Mouse (Mus musculus) CH12.LX (cell line): Measurements from ENCODE around the gene Elp4. TPM values are rescaled to one million over a fixed set of nuclear protein-coding genes. Genes with fewer than 3 reads are reported as not detected.

ENCODE experiments used
- DNase-seq: peaks from one replicate; pipeline ENCODE4 v3.0.0-alpha.2; 2013; ENCODE audit errors: extremely low read depth
- H3K27ac ChIP-seq: 2 replicates; pipeline ENCODE4 v1.5.1; 2012; ENCODE audit warnings: low read depth, mild to moderate bottlenecking, control low read depth, moderate library complexity; ENCODE audit not compliant: insufficient read depth
- H3K27me3 ChIP-seq: replicated peaks from 2 replicates; pipeline ENCODE3; 2012; ENCODE audit warnings: inconsistent platforms
- H3K36me3 ChIP-seq, 2 experiments: replicated peaks in 1 of 2; 2 replicates each; pipeline versions ENCODE3 to v1.6.1; 2012; ENCODE audit warnings: inconsistent platforms in 1 of 2, low read length in 1 of 2, mild to moderate bottlenecking in 1 of 2, mixed read lengths in 1 of 2, moderate library complexity in 1 of 2; ENCODE audit not compliant: control insufficient read depth in 1 of 2, insufficient read depth in 1 of 2
- H3K4me1 ChIP-seq, 2 experiments: 2 replicates each; pipeline ENCODE4 v1.6.1; 2012; ENCODE audit warnings: inconsistent platforms in 1 of 2, moderate library complexity in 1 of 2; ENCODE audit not compliant: insufficient read depth in 2 of 2, control insufficient read depth in 1 of 2
- H3K4me2 ChIP-seq: 2 replicates; pipeline ENCODE4 v1.6.1; 2012; ENCODE audit warnings: low read depth, mild to moderate bottlenecking, control low read depth; ENCODE audit not compliant: poor library complexity, insufficient read depth, severe bottlenecking
- H3K4me3 ChIP-seq, 3 experiments: fragments of 150-350 bp in 1 of 3; sonication (generic) in 1 of 3; replicated peaks in 1 of 3; 2 replicates each; pipeline versions ENCODE3 to v1.5.1; 2011 to 2012; ENCODE audit warnings: low read depth in 2 of 3, low read length in 2 of 3, mild to moderate bottlenecking in 2 of 3, moderate library complexity in 2 of 3, control low read depth in 1 of 3, improper control_type of control experiment in 1 of 3, inconsistent platforms in 1 of 3, mixed read lengths in 1 of 3; ENCODE audit not compliant: poor library complexity in 1 of 3
- H3K79me2 ChIP-seq: replicated peaks from 2 replicates; pipeline ENCODE4 v1.6.1; 2012; ENCODE audit warnings: mild to moderate bottlenecking, moderate library complexity; ENCODE audit not compliant: control insufficient read depth, poor library complexity, insufficient read depth, severe bottlenecking; ENCODE audit errors: extremely low read depth
- H3K9ac ChIP-seq: 2 replicates; pipeline ENCODE4 v1.6.1; 2012; ENCODE audit warnings: low read depth, mild to moderate bottlenecking, control low read depth, moderate library complexity; ENCODE audit not compliant: insufficient read depth
- H3K9me3 ChIP-seq: replicated peaks from 2 replicates; pipeline ENCODE3; 2012; ENCODE audit warnings: low read length, inconsistent platforms, mixed read lengths
- BHLHE40 ChIP-seq: IDR thresholded peaks from 2 replicates; pipeline ENCODE4 v1.6.1; 2011; ENCODE audit warnings: mild to moderate bottlenecking, low read depth, low read length, improper control_type of control experiment
- CHD2 ChIP-seq: IDR thresholded peaks from 2 replicates; pipeline ENCODE4 v1.6.1; 2011; ENCODE audit warnings: low read length, improper control_type of control experiment
- ELF1 ChIP-seq: IDR thresholded peaks from 2 replicates; pipeline ENCODE4 v1.6.1; 2014; ENCODE audit warnings: low read depth, mild to moderate bottlenecking, inconsistent platforms, low read length, improper control_type of control experiment
- EP300 ChIP-seq: IDR thresholded peaks from 2 replicates; pipeline ENCODE4 v1.6.1; 2011; ENCODE audit warnings: low read length, improper control_type of control experiment
- KAT2A ChIP-seq: IDR thresholded peaks from 2 replicates; pipeline ENCODE4 v1.6.1; 2012; ENCODE audit warnings: low read length, improper control_type of control experiment, inconsistent platforms; ENCODE audit not compliant: insufficient replicate concordance
- MAZ ChIP-seq: IDR thresholded peaks from 2 replicates; pipeline ENCODE4 v1.6.1; 2012; ENCODE audit warnings: low read depth, mild to moderate bottlenecking, inconsistent platforms, low read length, improper control_type of control experiment, moderate library complexity
- MEF2A ChIP-seq: IDR thresholded peaks from 2 replicates; pipeline ENCODE4 v1.6.1; 2014; ENCODE audit warnings: low read depth, mild to moderate bottlenecking, inconsistent platforms, low read length, improper control_type of control experiment, borderline replicate concordance
- POLR2A ChIP-seq: IDR thresholded peaks from 2 replicates; pipeline ENCODE4 v1.6.1; 2011; ENCODE audit warnings: low read depth, mild to moderate bottlenecking, improper control_type of control experiment, low read length
- POLR2AphosphoS2 ChIP-seq: IDR thresholded peaks from 2 replicates; pipeline ENCODE4 v1.6.1; 2011; ENCODE audit warnings: low read depth, low read length, improper control_type of control experiment
- RAD21 ChIP-seq: IDR thresholded peaks from 2 replicates; pipeline ENCODE4 v1.6.1; 2011; ENCODE audit warnings: low read depth, mild to moderate bottlenecking, low read length, improper control_type of control experiment, moderate library complexity
- UBTF ChIP-seq: IDR thresholded peaks from 2 replicates; pipeline ENCODE4 v1.6.1; 2012; ENCODE audit warnings: low read depth, mild to moderate bottlenecking, inconsistent platforms, low read length, improper control_type of control experiment, moderate library complexity
- USF2 ChIP-seq: conservative IDR thresholded peaks from 2 replicates; pipeline ENCODE4 v1.6.1; 2011; ENCODE audit warnings: low read depth, low read length, improper control_type of control experiment
- ZKSCAN1 ChIP-seq: IDR thresholded peaks from 2 replicates; pipeline ENCODE4 v1.6.1; 2012; ENCODE audit warnings: low read depth, inconsistent platforms, low read length, improper control_type of control experiment, borderline replicate concordance
- ZMIZ1 ChIP-seq: IDR thresholded peaks from 2 replicates; pipeline ENCODE4 v1.6.1; 2012; ENCODE audit warnings: low read depth, mild to moderate bottlenecking, inconsistent platforms, low read length, improper control_type of control experiment
- ZNF384 ChIP-seq: IDR thresholded peaks from 2 replicates; pipeline ENCODE4 v1.6.1; 2012; ENCODE audit warnings: low read depth, low read length, improper control_type of control experiment, inconsistent platforms
- dilution Hi-C: fragments of 300-500 bp; cut with MboI; formaldehyde crosslinking; loops from 2 replicates; pipeline ENCODE4 v1.14.3; 2020; ENCODE audit warnings: low sequenced_read_pairs; ENCODE audit not compliant: extremely low pct_unique_long_range_greater_than_20kb, extremely low pct_ligation_motif_present
- in situ Hi-C: fragments of 300-500 bp; cut with MboI; formaldehyde crosslinking; loops from 3 replicates; pipeline ENCODE4 v1.14.3; 2019; ENCODE audit warnings: low sequenced_read_pairs, low pct_ligation_motif_present, low pct_unique_long_range_greater_than_20kb, mixed read lengths
- polyA plus RNA-seq: library from polyadenylated mRNA; unstranded; fragments of >175 nt; gene quantifications from 2 replicates; pipeline ENCODE4 v1.2.1, GENCODE M21; 2012; ENCODE audit warnings: low read depth; ENCODE audit not compliant: insufficient read length
- total RNA-seq, 2 experiments: library from RNA; depleted of rRNA; stranded (reverse); fragments of 300-350 nt in 1 of 2; fragments of >200 nt in 1 of 2; gene quantifications; 2 replicates each; pipeline ENCODE4 v1.2.3; 2012 to 2014

Elp4 gene
- total and polyA plus RNA-seq, 3 experiments: 11.6 to 31.2 (median 21.3) TPM

GRCm38 (mm10) chr2:105688436-105689303 lies 215.7 kb downstream of the Elp4 start:
- Histone ChIP-seq H3K79me2 (no peaks in the 10 kb centered on the region), H3K9ac (no peak overlapping the region), H3K4me1 (peaks cover 0 to 3% of the 10 kb centered on the region in 2 experiments; a peak in 1 of 4 replicates), H3K4me3 (no peak overlapping the region), H3K27me3 (no peaks in the 10 kb centered on the region), H3K4me2 (no peak overlapping the region)
- dilution Hi-C loops: no loop called here
- in situ Hi-C loops: no loop called here
- no peak for TF ChIP-seq ELF1
- TF ChIP-seq, all 38 proteins: peak for 0
- Histone ChIP-seq H3K9me3 (no peaks in the 10 kb centered on the region), H3K36me3 (no peaks in the 10 kb centered on the region), H3K27ac (no peak overlapping the region)
- DNase-seq: no peak

- Histone ChIP-seq H3K4me1 (peaks cover 0 to 3% of the 10 kb centered on the region in 2 experiments; a peak in 1 of 4 replicates), H3K36me3 (no peaks in the 10 kb centered on the region), H3K9ac (no peak overlapping the region), H3K4me2 (no peak overlapping the region), H3K27ac (no peak overlapping the region), H3K79me2 (no peaks in the 10 kb centered on the region), H3K4me3 (no peak overlapping the region), H3K27me3 (no peaks in the 10 kb centered on the region), H3K9me3 (no peaks in the 10 kb centered on the region)
- no peak for TF ChIP-seq BHLHE40
- in situ Hi-C loops: no loop called here
- DNase-seq: no peak
- dilution Hi-C loops: no loop called here
These were observed 216.4 kb downstream of the Elp4 start for GRCm38 (mm10) chr2:105688011-105688410.

GRCm38 (mm10) chr2:105687317-105687991 lies 216.9 kb downstream of the Elp4 start:
- Histone ChIP-seq H3K79me2 (no peaks in the 10 kb centered on the region), H3K9me3 (no peaks in the 10 kb centered on the region), H3K4me1 (no peaks in the 10 kb centered on the region; a peak in 1 of 4 replicates), H3K4me2 (no peak overlapping the region), H3K9ac (no peak overlapping the region), H3K4me3 (no peak overlapping the region), H3K27ac (no peak overlapping the region), H3K36me3 (no peaks in the 10 kb centered on the region), H3K27me3 (no peaks in the 10 kb centered on the region)
- TF ChIP-seq ELF1: no peak
- TF ChIP-seq UBTF: no peak
- TF ChIP-seq POLR2A: no peak
- TF ChIP-seq MEF2A: no peak
- TF ChIP-seq ZKSCAN1: no peak
- no peak for TF ChIP-seq CHD2
- no peak for TF ChIP-seq POLR2AphosphoS2
- TF ChIP-seq ZMIZ1: no peak
- no peak for TF ChIP-seq ZNF384
- TF ChIP-seq RAD21: no peak
- no peak for TF ChIP-seq EP300
- no peak for TF ChIP-seq KAT2A
- no peak for TF ChIP-seq MAZ
- TF ChIP-seq USF2: no peak
- dilution Hi-C loops: no loop called here
- in situ Hi-C loops: no loop called here
- DNase-seq: no peak
